ENCODE assay signal across 9 mouse cellular contexts in genomic region chr17:35420206-35420810, GRCm38 (mm10). TPM values are rescaled to one million over a fixed set of nuclear protein-coding genes. Genes with fewer than 3 reads are reported as not detected.
DNase-seq lines count a peak whose midpoint lies in the region; ATAC-seq and TF ChIP-seq lines count a peak whose summit lies in the region.
"Not testable (repeated sequence)": the region's sequence is repeated elsewhere in the genome, so short reads cannot be mapped to it uniquely, and the experiment has no call there.
"Had no signal": no experiment of that assay in that cellular context is flagged by ENCODE, and none has a peak within 500 bp of the region (broad histone marks: within the 10 kb centered on the region; RNA-seq: fewer than 3 reads in every experiment).

No protein-coding gene starts in this region.

- in situ Hi-C loops in CH12.LX (cut with MboI; ENCODE audit: low pct_ligation_motif_present, low pct_unique_long_range_greater_than_20kb, low sequenced_read_pairs): not testable (repeated sequence)

- peaks cover 7 to 13% of the 10 kb centered on the region in 2 experiments for H3K4me1 ChIP-seq in CH12.LX (ENCODE audit: control insufficient read depth in 1 of 2, insufficient read depth in 2 of 2)
- not testable (repeated sequence) for H3K4me1 ChIP-seq in hindbrain, embryonic 11.5 days (replicated peaks; ENCODE audit: control insufficient read depth, insufficient read depth, low read length)

- H3K36me3 ChIP-seq in CH12.LX (replicated peaks in 1 of 2; ENCODE audit: control insufficient read depth in 1 of 2, insufficient read depth in 1 of 2, low read length in 1 of 2); hindbrain, embryonic 11.5 days (ENCODE audit: control insufficient read depth, insufficient read depth, low read length): not testable (repeated sequence)

- TF ChIP-seq CTCF in CH12.LX (conservative IDR thresholded peaks at IDR 0.05 in 1 of 2, IDR thresholded peaks at IDR 0.05 in 1 of 2; ENCODE audit: low read depth in 2 of 2, low read length in 2 of 2): peak; percentile 75 to 96
- TF ChIP-seq CTCF in left cerebral cortex, adult 2 months (IDR thresholded peaks at IDR 0.05): peak; percentile 69

- not testable (repeated sequence) for H3K4me2 ChIP-seq in CH12.LX (ENCODE audit: insufficient read depth, low read depth, poor library complexity, severe bottlenecking); hindbrain, embryonic 11.5 days (replicated peaks; ENCODE audit: low read depth, low read length)

- not testable (repeated sequence) for ATAC-seq in hindbrain, embryonic 11.5 days (ENCODE audit: low FRiP score)

- not testable (repeated sequence) for H3K9ac ChIP-seq in CH12.LX (ENCODE audit: insufficient read depth, low read depth); hindbrain, embryonic 11.5 days (ENCODE audit: low read depth, low read length)

- H3K9me3 ChIP-seq in CH12.LX (replicated peaks; ENCODE audit: low read length); hindbrain, embryonic 11.5 days (ENCODE audit: control insufficient read depth, low read length): not testable (repeated sequence)

- WGBS in hindbrain, embryonic 11.5 days: 17% methylated on average over 11 of the region's 11 CpGs

- H3K27ac ChIP-seq in CH12.LX (ENCODE audit: insufficient read depth, low read depth); hindbrain, embryonic 11.5 days (ENCODE audit: low read depth, low read length); left cerebral cortex, adult 2 months: not testable (repeated sequence)

- not testable (repeated sequence) for TF ChIP-seq EP300 in CH12.LX (IDR thresholded peaks at IDR 0.05; ENCODE audit: low read length)

- H3K79me2 ChIP-seq in CH12.LX (replicated peaks; ENCODE audit: control insufficient read depth, extremely low read depth, insufficient read depth, poor library complexity, severe bottlenecking): not testable (repeated sequence)

- dilution Hi-C loops in CH12.LX (cut with MboI; ENCODE audit: extremely low pct_ligation_motif_present, extremely low pct_unique_long_range_greater_than_20kb, low sequenced_read_pairs): not testable (repeated sequence)

- H3K27me3 ChIP-seq in CH12.LX (replicated peaks); hindbrain, embryonic 11.5 days (ENCODE audit: control insufficient read depth, insufficient read depth, low read length): not testable (repeated sequence)

- intact Hi-C loops in left cerebral cortex, adult 2 months (cut with DNase I): not testable (repeated sequence)

- not testable (repeated sequence) for H3K4me3 ChIP-seq in CH12.LX (replicated peaks in 1 of 3; ENCODE audit: low read depth in 2 of 3, low read length in 2 of 3, poor library complexity in 1 of 3); hindbrain, embryonic 11.5 days (ENCODE audit: low read depth, low read length); left cerebral cortex, adult 2 months

- peak; percentile 62 for TF ChIP-seq RAD21 in CH12.LX (IDR thresholded peaks at IDR 0.05; ENCODE audit: low read depth, low read length)

- peak; percentile 67 for DNase-seq in CH12.LX (ENCODE audit: extremely low read depth)
- peak; percentile 54 for DNase-seq in adrenal gland, postnatal 14 days
- peak; percentile 47 for DNase-seq in embryo, embryonic 9.5 days (ENCODE audit: extremely low spot score)
- DNase-seq in hindbrain, embryonic 11.5 days (ENCODE audit: low spot score): peak; percentile 83
- DNase-seq in left cerebral cortex, adult 2 months (ENCODE audit: extremely low spot score in 1 of 2, low spot score in 2 of 2): not testable (repeated sequence)
- DNase-seq in mesoderm, embryonic 11.5 days (ENCODE audit: low read depth, low spot score): peak; percentile 35
- peak; percentile 85 for DNase-seq in right cerebral cortex, postnatal 4 days
- DNase-seq in thymus, postnatal 36 days: peak; percentile 58 to 67

- not testable (repeated sequence) for TF ChIP-seq POLR2A in CH12.LX (IDR thresholded peaks at IDR 0.05; ENCODE audit: low read depth, low read length)

TF ChIP-seq in CH12.LX, 34 proteins besides CTCF, POLR2A, EP300 and RAD21:
- peak; percentile 61 for TF ChIP-seq SMC3 (IDR thresholded peaks at IDR 0.05; ENCODE audit: low read depth, low read length)
- TF ChIP-seq MAX (IDR thresholded peaks at IDR 0.05; ENCODE audit: low read length): 0 out of 2 replicates have a peak, but pooled peaks have one; percentile 28
TF ChIP-seq in CH12.LX: peak in this region for 2; not testable (repeated sequence) for 32.

RNA-seq across cellular contexts. Expression of gene H2-Q6, which starts 4.3 kb away (rescaled TPM):
- 41.0 and 54.3 TPM in 2 replicates for total RNA-seq in CH12.LX (2012; rRNA removed)
- total RNA-seq in CH12.LX (2014; rRNA removed): 79.7 and 90.3 TPM in 2 replicates
- 122 and 141 TPM in 2 replicates for polyA plus RNA-seq in CH12.LX (2012; ENCODE audit: insufficient read length, low read depth)
- total RNA-seq in adrenal gland, postnatal 14 days (2021): 0.74 and 7.4 TPM in 2 replicates
- 0.46 and 0.60 TPM in 2 replicates for polyA plus RNA-seq in hindbrain, embryonic 11.5 days (2014; fragmentation: Nextera tagmentation; extraction: Ambion mirVana)
- under 1 TPM in 1 of 2 experiments, not detected in 1; 0.59 TPM for total RNA-seq in left cerebral cortex, adult 2 months (2021)
- total RNA-seq: layer of hippocampus, postnatal 14 days had no signal

RNA-seq across cellular contexts. Expression of gene H2-Q7, which starts 18.6 kb away (rescaled TPM):
- total RNA-seq in CH12.LX (2012; rRNA removed) (48.5 and 66.0 TPM in 2 replicates), CH12.LX (2014; rRNA removed) (30.9 and 40.9 TPM in 2 replicates)
- 104 and 117 TPM in 2 replicates for polyA plus RNA-seq in CH12.LX (2012; ENCODE audit: insufficient read length, low read depth)
- total RNA-seq in adrenal gland, postnatal 14 days (2021): 2.7 and 11.1 TPM in 2 replicates
- 7.0 and 8.7 TPM in 2 replicates for polyA plus RNA-seq in hindbrain, embryonic 11.5 days (2014; fragmentation: Nextera tagmentation; extraction: Ambion mirVana)
- under 1 TPM; 0.47 to 0.57 TPM for total RNA-seq in left cerebral cortex, adult 2 months (2021)

RNA-seq across cellular contexts. Expression of gene H2-Q4, which starts 40.9 kb away (rescaled TPM):
- total RNA-seq in CH12.LX (2012; rRNA removed) (127 and 165 TPM in 2 replicates), CH12.LX (2014; rRNA removed) (116 and 128 TPM in 2 replicates)
- 157 and 181 TPM in 2 replicates for polyA plus RNA-seq in CH12.LX (2012; ENCODE audit: insufficient read length, low read depth)
- total RNA-seq in adrenal gland, postnatal 14 days (2021): 16.3 and 26.4 TPM in 2 replicates
- polyA plus RNA-seq in hindbrain, embryonic 11.5 days (2014; fragmentation: Nextera tagmentation; extraction: Ambion mirVana): 1.5 and 2.4 TPM in 2 replicates
- 1 to 10 TPM; 2.2 to 3.1 TPM for total RNA-seq in left cerebral cortex, adult 2 months (2021)

RNA-seq across cellular contexts. Expression of gene H2-Q10, which starts 49.6 kb away (rescaled TPM):
- total RNA-seq in CH12.LX (2012; rRNA removed): 2.2 and 2.4 TPM in 2 replicates
- total RNA-seq in CH12.LX (2014; rRNA removed): 0.62 and 0.93 TPM in 2 replicates
- polyA plus RNA-seq in CH12.LX (2012; ENCODE audit: insufficient read length, low read depth): 60.0 and 83.0 TPM in 2 replicates
- total RNA-seq in adrenal gland, postnatal 14 days (2021): 4.4 and 61.3 TPM in 2 replicates
- polyA plus RNA-seq in hindbrain, embryonic 11.5 days (2014; fragmentation: Nextera tagmentation; extraction: Ambion mirVana): 0.15 TPM in 1 of 2 replicates, not detected in the other
- total RNA-seq in left cerebral cortex, adult 2 months (2021): under 1 TPM; 0.43 to 0.75 TPM
- total RNA-seq: layer of hippocampus, postnatal 14 days had no signal
